Mouse (Mus musculus): ENCODE results near the gene Cacna2d4. TPM values are rescaled to one million over a fixed set of nuclear protein-coding genes. Genes with fewer than 3 reads are reported as not detected.

The Cacna2d4 gene
- polyA plus RNA-seq, 1 experiment = 0.58 TPM

GRCm38 (mm10) chr6:119341409-119341808 lies 105.1 kb downstream of the Cacna2d4 start:
- Histone ChIP-seq H3K4me1 (ENCODE audit: control insufficient read depth, insufficient read depth, low read length) (peaks cover 2% of the 10 kb centered on the region), H3K4me3 (ENCODE audit: low read depth, low read length) (no peak overlapping the region), H3K9ac (ENCODE audit: low read depth, poor library complexity, severe bottlenecking) (no peak overlapping the region), H3K36me3 (ENCODE audit: control insufficient read depth, insufficient read depth, low read length, poor library complexity, severe bottlenecking) (no peaks in the 10 kb centered on the region), H3K27me3 (ENCODE audit: control insufficient read depth, insufficient read depth, low read length, poor library complexity, severe bottlenecking) (no peaks in the 10 kb centered on the region), H3K9me3 (replicated peaks; ENCODE audit: control insufficient read depth, insufficient read depth, low read length, poor library complexity, severe bottlenecking) (no peaks in the 10 kb centered on the region), H3K27ac (ENCODE audit: insufficient read depth, low read length) (no peak overlapping the region)
- TF ChIP-seq POLR2A (IDR thresholded peaks at IDR 0.05; ENCODE audit: insufficient read depth, low read length) (no peak), CTCF (IDR thresholded peaks at IDR 0.05; ENCODE audit: low read depth, low read length) (no peak), EP300 (IDR thresholded peaks at IDR 0.05; ENCODE audit: insufficient read depth, low read depth, low read length) (no peak)

GRCm38 (mm10) chr6:119346257-119346656 lies 109.9 kb downstream of the Cacna2d4 start:
- Histone ChIP-seq H3K4me1 (ENCODE audit: control insufficient read depth, insufficient read depth, low read length) (no peaks in the 10 kb centered on the region), H3K36me3 (ENCODE audit: control insufficient read depth, insufficient read depth, low read length, poor library complexity, severe bottlenecking) (no peaks in the 10 kb centered on the region), H3K4me3 (ENCODE audit: low read depth, low read length) (no peak overlapping the region), H3K9ac (ENCODE audit: low read depth, poor library complexity, severe bottlenecking) (no peak overlapping the region), H3K27me3 (ENCODE audit: control insufficient read depth, insufficient read depth, low read length, poor library complexity, severe bottlenecking) (no peaks in the 10 kb centered on the region), H3K27ac (ENCODE audit: insufficient read depth, low read length) (no peak overlapping the region), H3K9me3 (replicated peaks; ENCODE audit: control insufficient read depth, insufficient read depth, low read length, poor library complexity, severe bottlenecking) (no peaks in the 10 kb centered on the region)
- TF ChIP-seq POLR2A (IDR thresholded peaks at IDR 0.05; ENCODE audit: insufficient read depth, low read length) = no peak
- no peak for TF ChIP-seq EP300 (IDR thresholded peaks at IDR 0.05; ENCODE audit: insufficient read depth, low read depth, low read length)
- no peak for TF ChIP-seq CTCF (IDR thresholded peaks at IDR 0.05; ENCODE audit: low read depth, low read length)

GRCm38 (mm10) chr6:119347813-119348212 lies 111.5 kb downstream of the Cacna2d4 start:
- no peaks in the 10 kb centered on the region for H3K9me3 ChIP-seq (replicated peaks; ENCODE audit: control insufficient read depth, insufficient read depth, low read length, poor library complexity, severe bottlenecking)
- TF ChIP-seq EP300 (IDR thresholded peaks at IDR 0.05; ENCODE audit: insufficient read depth, low read depth, low read length) (no peak), POLR2A (IDR thresholded peaks at IDR 0.05; ENCODE audit: insufficient read depth, low read length) (no peak), CTCF (IDR thresholded peaks at IDR 0.05; ENCODE audit: low read depth, low read length) (no peak)
- H3K9ac ChIP-seq (ENCODE audit: low read depth, poor library complexity, severe bottlenecking) = no peak overlapping the region
- no peaks in the 10 kb centered on the region for H3K36me3 ChIP-seq (ENCODE audit: control insufficient read depth, insufficient read depth, low read length, poor library complexity, severe bottlenecking)
- no peak overlapping the region for H3K4me3 ChIP-seq (ENCODE audit: low read depth, low read length)
- H3K27me3 ChIP-seq (ENCODE audit: control insufficient read depth, insufficient read depth, low read length, poor library complexity, severe bottlenecking) = no peaks in the 10 kb centered on the region
- H3K27ac ChIP-seq (ENCODE audit: insufficient read depth, low read length) = no peak overlapping the region
- no peaks in the 10 kb centered on the region for H3K4me1 ChIP-seq (ENCODE audit: control insufficient read depth, insufficient read depth, low read length)

GRCm38 (mm10) chr6:119348234-119348633 lies 111.9 kb downstream of the Cacna2d4 start:
- H3K27ac ChIP-seq (ENCODE audit: insufficient read depth, low read length) = no peak overlapping the region
- no peak overlapping the region for H3K9ac ChIP-seq (ENCODE audit: low read depth, poor library complexity, severe bottlenecking)
- no peaks in the 10 kb centered on the region for H3K9me3 ChIP-seq (replicated peaks; ENCODE audit: control insufficient read depth, insufficient read depth, low read length, poor library complexity, severe bottlenecking)
- no peaks in the 10 kb centered on the region for H3K4me1 ChIP-seq (ENCODE audit: control insufficient read depth, insufficient read depth, low read length)
- H3K36me3 ChIP-seq (ENCODE audit: control insufficient read depth, insufficient read depth, low read length, poor library complexity, severe bottlenecking) = no peaks in the 10 kb centered on the region
- H3K4me3 ChIP-seq (ENCODE audit: low read depth, low read length) = no peak overlapping the region
- no peaks in the 10 kb centered on the region for H3K27me3 ChIP-seq (ENCODE audit: control insufficient read depth, insufficient read depth, low read length, poor library complexity, severe bottlenecking)
- TF ChIP-seq CTCF (IDR thresholded peaks at IDR 0.05; ENCODE audit: low read depth, low read length) (no peak), POLR2A (IDR thresholded peaks at IDR 0.05; ENCODE audit: insufficient read depth, low read length) (no peak)

GRCm38 (mm10) chr6:119350703-119351198 lies 114.4 kb downstream of the Cacna2d4 start:
- peaks cover 19% of the 10 kb centered on the region for H3K36me3 ChIP-seq (ENCODE audit: control insufficient read depth, insufficient read depth, low read length, poor library complexity, severe bottlenecking)
- H3K9ac ChIP-seq (ENCODE audit: low read depth, poor library complexity, severe bottlenecking) = no peak overlapping the region
- no peaks in the 10 kb centered on the region for H3K9me3 ChIP-seq (replicated peaks; ENCODE audit: control insufficient read depth, insufficient read depth, low read length, poor library complexity, severe bottlenecking)
- H3K4me3 ChIP-seq (ENCODE audit: low read depth, low read length) = no peak overlapping the region
- no peaks in the 10 kb centered on the region for H3K27me3 ChIP-seq (ENCODE audit: control insufficient read depth, insufficient read depth, low read length, poor library complexity, severe bottlenecking)
- TF ChIP-seq CTCF (IDR thresholded peaks at IDR 0.05; ENCODE audit: low read depth, low read length) (no peak), EP300 (IDR thresholded peaks at IDR 0.05; ENCODE audit: insufficient read depth, low read depth, low read length) (no peak), POLR2A (IDR thresholded peaks at IDR 0.05; ENCODE audit: insufficient read depth, low read length) (no peak)
- no peak overlapping the region for H3K27ac ChIP-seq (ENCODE audit: insufficient read depth, low read length)
- H3K4me1 ChIP-seq (ENCODE audit: control insufficient read depth, insufficient read depth, low read length) = no peaks in the 10 kb centered on the region

GRCm38 (mm10) chr6:119351656-119352055 lies 115.3 kb downstream of the Cacna2d4 start:
- TF ChIP-seq POLR2A (IDR thresholded peaks at IDR 0.05; ENCODE audit: insufficient read depth, low read length) = no peak
- TF ChIP-seq EP300 (IDR thresholded peaks at IDR 0.05; ENCODE audit: insufficient read depth, low read depth, low read length) = no peak
- TF ChIP-seq CTCF (IDR thresholded peaks at IDR 0.05; ENCODE audit: low read depth, low read length) = no peak
- Histone ChIP-seq H3K4me3 (ENCODE audit: low read depth, low read length) (no peak overlapping the region), H3K9me3 (replicated peaks; ENCODE audit: control insufficient read depth, insufficient read depth, low read length, poor library complexity, severe bottlenecking) (no peaks in the 10 kb centered on the region)

More at GRCm38 (mm10) chr6:119351656-119352055, 115.3 kb downstream of the Cacna2d4 start:
- no peak overlapping the region for H3K9ac ChIP-seq (ENCODE audit: low read depth, poor library complexity, severe bottlenecking)
- no peaks in the 10 kb centered on the region for H3K4me1 ChIP-seq (ENCODE audit: control insufficient read depth, insufficient read depth, low read length)
- no peaks in the 10 kb centered on the region for H3K27me3 ChIP-seq (ENCODE audit: control insufficient read depth, insufficient read depth, low read length, poor library complexity, severe bottlenecking)
- H3K36me3 ChIP-seq (ENCODE audit: control insufficient read depth, insufficient read depth, low read length, poor library complexity, severe bottlenecking) = peaks cover 25% of the 10 kb centered on the region
- no peak overlapping the region for H3K27ac ChIP-seq (ENCODE audit: insufficient read depth, low read length)
